Mouse (Mus musculus) fibroblast of lung, adult 2 months (primary cell): ENCODE results near the gene Dact1.

Source experiments
- DNase-seq: peaks from one replicate; pipeline ENCODE4 v3.0.0-alpha.2; 2011; ENCODE audit warnings: low read depth

The Dact1 gene

GRCm38 (mm10) chr12:71337896-71338463, 28.3 kb downstream of the Dact1 start:
- DNase-seq = no peak

GRCm38 (mm10) chr12:71339142-71339848, 29.6 kb downstream of the Dact1 start:
- no peak for DNase-seq

GRCm38 (mm10) chr12:71342397-71342796, 32.7 kb downstream of the Dact1 start:
- no peak for DNase-seq

GRCm38 (mm10) chr12:71345471-71345870, 35.8 kb downstream of the Dact1 start:
- no peak for DNase-seq

DNA sequence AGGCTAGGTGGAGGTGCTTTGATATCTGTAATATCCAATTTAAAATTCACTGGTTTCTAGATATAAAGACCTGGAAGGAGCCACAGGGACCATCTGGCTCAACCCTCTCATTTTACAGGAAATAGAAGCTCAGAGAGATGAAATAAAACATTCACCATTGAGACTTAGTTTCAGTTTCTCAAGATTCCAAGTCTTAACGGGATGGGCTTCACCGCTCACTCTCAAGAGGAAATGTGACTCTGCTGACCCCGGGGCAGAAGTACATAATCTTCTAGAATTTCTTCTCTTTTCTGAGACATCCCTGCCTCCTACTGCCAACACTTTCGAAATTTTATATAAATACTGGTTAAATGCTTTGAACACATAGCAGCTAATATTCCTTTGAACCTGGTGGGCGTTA, 36.4 kb downstream of the Dact1 start:
- DNase-seq = no peak

DNA sequence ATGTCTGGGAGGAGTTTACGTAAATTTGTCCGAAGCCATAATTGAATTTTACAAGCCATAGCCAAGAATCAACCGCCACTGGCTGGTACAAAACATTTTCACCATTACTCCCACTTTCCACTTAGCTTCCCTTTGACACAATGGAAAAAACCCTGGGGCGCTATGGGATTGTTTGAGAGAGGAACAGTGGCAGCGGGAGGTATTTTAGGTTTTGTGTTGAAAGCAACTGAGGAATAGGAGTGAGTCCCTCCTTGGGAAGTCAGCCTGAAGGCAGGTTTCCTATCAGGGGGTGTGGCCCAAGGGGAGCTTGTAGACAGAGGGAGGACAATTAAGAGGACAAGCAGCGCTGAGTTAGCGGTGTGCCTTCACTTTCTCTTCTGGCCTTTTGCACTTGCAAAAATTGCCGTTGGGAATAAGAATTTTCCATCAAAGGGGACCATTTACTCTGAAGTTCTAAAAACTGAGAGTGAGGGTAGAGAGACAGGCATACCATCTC, 38.8 kb downstream of the Dact1 start:
- DNase-seq = no peak

DNA sequence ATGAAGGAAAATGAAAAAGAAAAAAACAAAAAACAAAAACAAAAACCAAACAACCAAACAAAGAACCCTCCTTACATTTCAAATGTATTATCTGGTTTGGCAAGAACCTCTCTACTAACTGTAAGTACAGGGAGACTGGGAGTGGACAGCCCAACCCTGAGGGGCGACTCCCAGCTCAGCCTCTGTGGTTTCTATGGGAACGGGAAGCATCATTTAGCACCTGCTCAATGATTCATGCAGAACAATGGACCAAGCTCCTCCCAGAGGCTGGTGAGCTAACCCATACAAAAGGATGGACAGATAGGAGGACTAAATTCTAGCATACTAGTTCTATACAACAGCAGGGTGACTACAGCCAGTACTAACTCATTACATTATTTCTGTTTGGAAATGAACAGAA, 40.4 kb downstream of the Dact1 start:
- DNase-seq = no peak

- no peak for DNase-seq
These were observed 45.0 kb downstream of the Dact1 start for GRCm38 (mm10) chr12:71354656-71355055.

DNA sequence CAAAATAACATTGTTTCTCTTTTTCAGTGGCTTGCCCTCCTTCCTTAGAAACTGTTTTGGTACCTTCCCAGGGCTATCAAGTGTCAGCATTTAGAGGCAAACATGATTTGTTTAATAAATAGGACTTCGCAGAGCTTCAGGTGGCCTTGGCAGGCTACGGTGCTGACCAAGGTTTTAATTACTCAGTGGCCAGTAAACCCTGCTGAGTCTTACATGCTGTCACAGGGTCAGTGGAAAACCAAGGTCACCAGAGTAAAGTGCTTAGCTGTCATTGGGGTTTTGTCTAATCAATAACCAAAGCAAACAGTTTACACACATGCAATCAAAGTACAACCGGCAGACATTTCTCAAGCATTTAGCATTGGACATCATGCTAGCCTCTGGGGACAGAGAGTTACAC, 45.4 kb downstream of the Dact1 start:
- no peak for DNase-seq

DNA sequence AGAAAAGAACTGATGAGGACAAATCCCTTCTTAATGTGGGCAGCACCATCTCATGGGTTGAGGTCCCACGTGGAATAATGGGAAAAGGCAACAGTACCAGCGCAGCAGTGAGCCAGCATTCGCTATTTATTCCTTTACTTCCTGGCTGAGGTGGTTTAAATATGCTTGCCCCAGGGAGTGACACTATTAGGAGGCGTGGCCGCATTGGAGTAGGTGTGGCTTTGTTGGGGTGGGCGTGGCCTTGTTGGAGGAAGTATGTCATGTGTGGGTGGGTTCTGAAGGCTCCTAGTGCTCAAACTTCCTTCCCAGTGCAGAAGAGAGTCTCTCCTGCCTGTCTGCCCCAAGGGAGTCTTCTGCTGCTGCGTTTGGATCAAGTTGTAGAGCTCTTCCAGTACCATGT, 51.9 kb downstream of the Dact1 start:
- no peak for DNase-seq

DNA sequence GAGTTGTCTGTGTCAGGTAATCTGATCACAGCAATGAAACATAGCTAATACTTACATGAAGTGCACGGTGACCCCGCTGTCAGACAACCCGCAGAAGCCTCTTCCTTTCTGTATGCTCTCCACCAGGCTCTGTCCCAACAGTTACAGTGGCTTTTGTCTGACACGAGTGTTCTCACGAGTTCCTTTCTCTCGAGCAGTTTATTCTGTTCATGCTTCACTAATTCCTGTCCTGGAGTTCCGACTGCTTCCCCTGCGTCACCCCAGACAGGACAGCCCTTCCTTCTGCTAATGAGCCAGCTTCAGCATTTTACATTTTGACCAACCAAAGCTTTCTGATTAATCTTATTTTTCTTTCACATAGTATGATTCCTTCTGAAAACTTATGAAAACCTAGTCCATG, 52.7 kb downstream of the Dact1 start:
- DNase-seq = no peak

- no peak for DNase-seq
These were observed 54.4 kb downstream of the Dact1 start for GRCm38 (mm10) chr12:71364106-71364505.

- DNase-seq = no peak
These were observed 54.8 kb downstream of the Dact1 start for GRCm38 (mm10) chr12:71364531-71364930.

GRCm38 (mm10) chr12:71365208-71365607, 55.5 kb downstream of the Dact1 start:
- no peak for DNase-seq

- DNase-seq = peak; percentile 40
These were observed 56.5 kb downstream of the Dact1 start for GRCm38 (mm10) chr12:71366175-71366574.

DNA sequence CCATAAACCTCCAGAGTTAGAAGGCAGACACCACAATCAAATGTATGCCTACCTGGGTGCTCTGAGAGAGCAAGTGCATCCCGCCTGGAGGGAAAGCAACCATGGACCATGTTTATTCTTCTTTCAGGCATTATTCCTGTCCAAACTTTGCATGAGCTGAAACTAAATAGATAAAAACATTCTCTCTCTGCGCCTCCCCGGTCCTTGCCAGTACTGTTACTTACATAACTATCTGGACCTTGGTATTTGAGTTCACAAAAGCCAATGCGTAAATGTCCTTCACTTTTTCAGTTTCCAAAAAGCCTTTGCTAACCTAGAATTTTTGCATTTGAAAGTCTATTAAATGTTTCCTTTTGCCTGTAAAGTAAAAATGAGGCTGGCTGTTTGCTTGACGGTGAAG, 58.9 kb downstream of the Dact1 start:
- no peak for DNase-seq
